Mouse (Mus musculus): ENCODE results near the gene Trim7.
A peak's percentile ranks its signal among the peaks of the same experiment; 100 is the strongest.
"Not testable (repeated sequence)": the region's sequence is repeated elsewhere in the genome, so short reads cannot be mapped to it uniquely, and the experiment has no call there.

The Trim7 gene

DNA sequence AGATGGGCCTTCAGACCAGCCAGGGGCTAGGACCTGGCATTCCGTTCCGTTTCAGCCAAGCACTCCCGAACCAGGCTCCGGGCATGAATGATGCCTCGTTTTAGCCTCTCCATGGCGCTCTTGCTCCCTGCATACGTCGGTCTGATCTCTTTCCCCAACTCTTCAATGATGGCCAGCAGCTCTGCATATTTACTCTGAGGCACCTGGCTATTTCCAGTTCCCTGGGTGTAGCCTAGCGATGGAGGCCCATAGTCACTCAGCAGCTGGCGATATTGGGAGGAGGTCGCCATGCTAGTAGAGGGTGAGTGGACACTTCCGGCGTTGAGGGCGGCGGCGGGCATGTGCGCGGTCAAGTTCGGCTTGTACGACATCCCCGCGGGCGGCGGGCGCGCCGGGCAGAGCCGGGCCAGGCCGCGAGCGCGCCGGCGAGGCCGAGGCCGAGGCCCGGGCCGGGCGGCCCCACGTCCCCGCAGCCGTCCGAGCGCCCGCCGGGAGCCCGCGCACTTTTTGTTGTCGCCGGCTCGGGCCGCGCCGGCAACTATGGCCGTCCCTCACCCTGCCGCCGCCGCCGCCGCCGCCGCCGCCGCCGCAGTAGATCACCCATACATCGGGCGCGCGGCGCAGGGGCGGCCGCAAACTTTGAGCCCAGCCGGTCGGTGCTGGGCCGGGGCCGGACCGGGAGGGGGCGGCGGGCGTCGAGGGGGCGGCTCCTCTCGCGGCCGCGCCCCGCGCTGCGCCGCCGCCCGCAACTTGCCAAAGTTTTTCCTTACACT, at the start of gene Trim7, which contains the start of gene Gm12184:
Gene Trim7, plus strand, starts transcription at position 162 of the 773 bp plus-strand sequence.
Gene Gm12184, minus strand, starts transcription at position 677 of the 773 bp plus-strand sequence.
- not testable (repeated sequence) for DNase-seq (ENCODE audit: low spot score)

DNA sequence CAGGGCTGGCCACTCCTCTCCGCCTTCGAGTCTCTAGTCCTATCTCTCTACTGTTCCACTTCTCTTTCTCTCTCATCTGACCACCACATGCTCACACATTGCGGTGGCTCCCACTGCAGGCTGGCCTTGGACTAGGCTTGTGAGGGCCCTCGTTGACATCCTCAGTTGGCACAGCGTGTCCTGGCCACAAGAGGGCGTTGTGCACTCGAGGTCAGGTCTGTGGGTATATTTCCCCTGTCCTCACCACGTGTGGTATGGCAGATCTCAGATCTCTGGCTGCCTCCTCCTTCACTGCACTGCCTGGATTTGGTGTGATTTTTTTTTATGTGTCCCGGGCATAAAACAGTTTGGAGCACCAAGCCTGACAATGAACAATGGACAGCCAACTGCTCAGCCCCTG, 49.3 kb upstream of the Trim7 start:
- no peak for DNase-seq (ENCODE audit: low spot score)

- DNase-seq (ENCODE audit: low spot score) = no peak
Observed at GRCm38 (mm10) chr11:48777303-48777702, 48.6 kb upstream of the Trim7 start.

DNA sequence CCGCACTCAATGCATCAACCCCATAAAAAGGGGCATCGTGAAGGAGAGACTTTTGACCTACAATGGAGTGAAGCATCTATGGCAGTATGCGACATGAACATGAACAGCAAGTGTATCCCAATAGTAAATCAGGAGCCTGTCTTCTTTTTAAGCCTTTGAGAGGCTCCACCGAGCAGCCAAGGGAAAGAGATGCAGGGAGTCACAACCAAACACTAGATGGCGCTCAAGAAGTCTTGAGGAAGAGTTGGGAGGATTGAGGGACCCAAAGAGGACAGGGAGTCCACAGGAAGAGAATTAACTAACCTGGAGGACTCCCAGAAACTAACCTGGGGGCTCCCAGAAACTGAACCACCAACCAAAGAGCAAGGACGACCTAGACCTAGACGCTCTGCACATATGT, 46.5 kb upstream of the Trim7 start:
- peak; percentile 45 for DNase-seq (ENCODE audit: low spot score)

DNA sequence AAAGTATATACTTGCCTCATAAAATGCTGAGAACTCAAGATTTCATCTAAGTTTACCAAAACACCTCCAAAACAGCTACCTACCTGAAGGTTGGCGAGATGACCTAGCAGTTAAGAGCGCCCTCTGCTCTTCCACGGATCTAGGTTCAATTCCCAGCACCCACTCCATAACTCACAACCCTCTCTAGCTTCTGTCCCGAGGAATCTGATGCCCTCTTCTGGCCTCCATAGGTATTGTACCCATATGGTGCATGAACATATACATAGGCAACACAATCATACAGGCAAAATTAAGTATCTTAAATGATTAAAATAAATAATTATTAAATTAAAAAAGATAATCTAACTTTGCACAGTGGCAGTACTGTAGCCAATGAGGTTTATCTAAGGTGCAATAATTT, 43.7 kb upstream of the Trim7 start:
- DNase-seq (ENCODE audit: low spot score) = no peak

DNA sequence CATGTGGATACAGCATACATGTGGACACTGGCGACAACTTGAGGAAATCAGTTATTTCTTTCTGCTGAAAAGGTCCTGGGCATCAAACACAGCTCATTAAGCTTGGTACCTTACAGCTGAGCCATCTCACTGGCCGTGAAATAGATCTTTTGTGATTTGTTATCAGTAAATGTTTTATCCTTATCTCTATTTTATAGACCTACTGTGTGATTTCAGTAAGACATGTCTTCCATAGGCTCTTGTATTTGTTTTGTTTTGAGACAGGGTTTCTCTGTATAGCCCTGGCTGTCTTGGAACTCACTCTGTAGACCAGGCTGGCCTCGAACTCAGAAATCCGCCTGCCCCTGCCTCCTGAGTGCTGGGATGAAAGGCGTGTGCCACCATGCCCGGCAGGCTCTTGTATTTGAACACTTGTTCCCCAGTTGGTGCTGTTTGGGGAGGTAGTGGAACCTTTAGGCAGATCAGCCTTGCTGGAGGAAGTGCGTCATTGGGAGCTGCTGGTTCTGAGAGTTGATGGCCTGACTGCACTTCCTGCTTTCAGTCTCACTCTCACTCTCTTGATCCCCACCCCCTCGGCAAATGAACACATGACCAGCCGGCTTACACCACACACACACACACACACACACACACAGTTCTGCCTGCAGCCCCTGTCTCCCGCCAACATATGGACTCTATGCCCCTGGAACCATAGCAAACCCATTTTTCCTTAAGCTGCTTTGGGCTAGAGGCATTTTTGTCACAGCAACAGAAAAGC, 38.3 kb upstream of the Trim7 start:
- peak; percentile 60 for DNase-seq (ENCODE audit: low spot score)

DNA sequence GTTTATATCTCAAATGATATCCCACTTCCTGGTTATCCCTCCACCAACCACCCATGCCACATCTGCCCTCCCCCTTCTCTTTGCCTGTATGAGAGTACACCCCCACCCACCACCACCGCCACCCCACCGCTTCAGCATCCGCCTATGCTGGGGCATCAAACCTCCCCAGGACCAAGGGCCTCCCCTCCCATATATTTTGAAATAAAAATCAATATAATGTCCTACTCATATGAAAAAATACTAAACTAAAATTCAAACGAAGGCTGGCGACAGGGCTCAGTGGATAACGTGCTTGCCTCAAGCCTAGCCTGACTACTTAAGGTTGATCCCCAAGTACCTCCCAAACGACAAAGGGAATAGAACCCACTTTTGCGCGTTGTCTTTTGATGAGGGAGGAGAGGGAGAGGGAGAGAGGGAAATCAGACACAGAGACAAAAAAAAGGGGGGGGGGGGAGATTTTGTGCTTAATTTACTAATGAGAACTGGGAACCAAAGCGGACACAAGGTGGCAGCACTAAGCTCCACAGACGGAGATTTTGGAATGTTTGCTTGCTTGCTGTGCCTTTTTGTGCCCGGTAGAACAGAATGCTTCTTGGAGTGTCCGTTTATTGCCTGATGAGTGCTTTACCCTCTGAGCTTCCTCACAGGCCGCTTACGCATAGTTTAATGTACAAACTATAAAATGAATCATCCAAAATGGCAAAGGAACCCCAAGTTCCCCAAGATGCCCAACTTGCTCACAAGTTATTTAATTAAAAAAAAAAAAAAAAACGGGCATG, 37.4 kb upstream of the Trim7 start:
- DNase-seq (ENCODE audit: low spot score) = peak; percentile 88

DNA sequence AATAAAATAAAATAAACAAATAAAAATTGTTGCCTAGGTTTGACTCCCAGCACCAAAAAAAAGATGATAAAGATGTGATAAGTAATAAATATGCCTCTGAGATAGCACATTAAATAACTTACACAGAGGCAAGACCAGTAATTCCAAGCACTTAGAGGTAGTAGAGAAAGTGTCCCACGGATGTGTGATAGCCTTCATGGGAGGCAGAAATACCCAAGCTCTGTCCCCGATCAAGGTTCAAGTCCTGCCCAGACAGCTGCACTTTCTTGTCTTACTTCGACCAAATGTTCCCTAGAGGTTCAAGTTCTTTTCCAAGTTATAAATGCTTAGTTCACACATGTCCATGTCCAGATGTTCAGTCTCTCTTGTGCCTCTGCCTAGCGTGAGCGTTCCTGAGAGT, 36.7 kb upstream of the Trim7 start:
- no peak for DNase-seq (ENCODE audit: low spot score)

GRCm38 (mm10) chr11:48789973-48790823, 35.7 kb upstream of the Trim7 start:
- DNase-seq (ENCODE audit: low spot score) = peak; percentile 91

GRCm38 (mm10) chr11:48790946-48791345, 35.0 kb upstream of the Trim7 start:
- no peak for DNase-seq (ENCODE audit: low spot score)

- not testable (repeated sequence) for DNase-seq (ENCODE audit: low spot score)
Observed at GRCm38 (mm10) chr11:48791894-48792293, 34.0 kb upstream of the Trim7 start.

- no peak for DNase-seq (ENCODE audit: low spot score)
Observed at GRCm38 (mm10) chr11:48793184-48793583, 32.8 kb upstream of the Trim7 start.

DNA sequence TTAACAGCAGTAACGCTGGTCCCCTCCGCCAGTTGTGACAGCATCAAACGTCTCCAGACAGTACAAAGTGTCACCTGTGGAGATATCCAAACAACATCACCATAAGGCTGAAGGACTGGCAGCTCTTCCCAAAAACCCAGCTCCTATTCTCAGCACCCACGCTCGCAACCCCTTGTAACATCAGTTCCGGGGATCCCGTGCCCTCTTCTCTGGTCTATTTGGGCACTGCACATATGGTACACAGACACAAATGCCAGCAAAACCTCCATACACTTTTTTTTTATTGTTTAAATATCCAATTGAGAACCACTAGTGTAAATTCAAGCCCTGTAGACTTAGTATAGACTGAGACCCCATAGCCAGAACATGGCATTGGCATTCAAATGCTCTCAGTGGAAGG, 30.7 kb upstream of the Trim7 start:
- no peak for DNase-seq (ENCODE audit: low spot score)

GRCm38 (mm10) chr11:48796290-48796689, 29.6 kb upstream of the Trim7 start:
- DNase-seq (ENCODE audit: low spot score) = no peak

DNA sequence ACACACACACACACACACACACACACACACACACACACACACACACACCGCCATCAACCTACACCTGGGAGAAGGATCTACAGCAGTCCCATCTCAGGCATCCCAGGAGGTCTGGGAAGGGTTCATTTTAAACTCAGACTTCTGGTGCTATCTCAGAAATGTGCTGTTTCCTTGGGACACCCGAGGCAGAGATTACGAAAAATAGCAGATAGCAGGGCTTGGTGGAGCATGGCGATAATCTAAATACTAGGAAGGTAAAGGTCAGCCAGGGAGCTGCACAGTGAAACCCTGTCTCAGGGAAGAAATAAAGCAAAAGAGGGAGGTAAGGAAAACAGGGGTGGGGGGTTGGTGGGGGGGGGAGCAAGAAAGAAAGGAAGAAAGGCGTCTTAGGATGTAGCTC, 28.7 kb upstream of the Trim7 start:
- DNase-seq (ENCODE audit: low spot score) = no peak

- no peak for DNase-seq (ENCODE audit: low spot score)
Observed at GRCm38 (mm10) chr11:48798308-48798707, 27.6 kb upstream of the Trim7 start.

DNA sequence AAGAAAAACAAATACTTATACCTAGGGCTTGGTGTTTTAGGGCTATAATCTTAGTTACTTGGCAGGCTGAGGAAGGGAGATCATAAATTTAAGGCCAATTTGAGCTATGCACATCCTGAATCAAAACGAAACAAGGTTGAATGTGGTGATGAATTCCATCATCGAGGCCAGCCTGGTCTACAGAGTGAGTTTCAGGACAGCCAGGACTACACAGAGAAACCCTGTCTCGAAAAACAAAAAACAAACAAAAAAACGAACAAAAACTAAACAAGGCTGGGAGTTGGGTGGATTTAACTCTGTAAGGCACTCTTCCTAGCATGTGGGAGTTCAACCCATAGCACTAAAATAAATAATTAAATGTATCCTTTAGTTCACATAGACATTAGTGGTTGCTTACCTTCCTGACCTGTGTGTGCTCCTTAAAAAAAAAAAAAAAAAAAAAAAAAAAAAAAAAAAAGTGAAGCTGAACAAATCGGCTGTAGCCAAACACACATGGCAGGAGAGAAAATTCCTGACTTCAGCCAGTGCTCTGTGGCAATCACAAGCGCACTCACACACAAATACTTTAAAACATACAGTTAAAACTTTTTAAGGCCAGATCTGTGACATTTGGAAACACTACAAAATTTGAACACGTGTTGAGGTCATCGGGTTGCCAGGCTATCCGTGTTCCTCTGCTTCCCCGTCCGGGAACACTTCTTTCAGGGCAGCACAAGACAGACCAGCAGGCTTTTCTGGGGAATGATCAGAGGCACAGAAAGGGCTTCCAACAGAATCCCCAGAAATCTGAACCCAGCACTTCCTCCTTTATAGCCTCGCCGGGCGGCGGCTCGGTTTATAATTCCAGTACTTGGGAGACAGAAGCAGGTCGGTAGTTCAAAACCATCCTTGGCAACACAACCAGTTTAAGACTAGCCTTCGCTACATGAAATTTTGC, 26.7 kb upstream of the Trim7 start:
- DNase-seq (ENCODE audit: low spot score) = no peak

- DNase-seq (ENCODE audit: low spot score) = peak; percentile 89
Observed at GRCm38 (mm10) chr11:48799921-48800701, 25.8 kb upstream of the Trim7 start, which contains the start of gene Rack1. Rack1 (plus strand) TSS chr11:48800332.
